Mouse (Mus musculus): ENCODE measurements around the gene Ndufab1. TPM values are rescaled to one million over a fixed set of nuclear protein-coding genes. Genes with fewer than 3 reads are reported as not detected.

Ndufab1 gene
- 681 and 682 TPM in 2 replicates for polyA plus RNA-seq (2014; fragmentation: Nextera tagmentation; extraction: Ambion mirVana)

DNA sequence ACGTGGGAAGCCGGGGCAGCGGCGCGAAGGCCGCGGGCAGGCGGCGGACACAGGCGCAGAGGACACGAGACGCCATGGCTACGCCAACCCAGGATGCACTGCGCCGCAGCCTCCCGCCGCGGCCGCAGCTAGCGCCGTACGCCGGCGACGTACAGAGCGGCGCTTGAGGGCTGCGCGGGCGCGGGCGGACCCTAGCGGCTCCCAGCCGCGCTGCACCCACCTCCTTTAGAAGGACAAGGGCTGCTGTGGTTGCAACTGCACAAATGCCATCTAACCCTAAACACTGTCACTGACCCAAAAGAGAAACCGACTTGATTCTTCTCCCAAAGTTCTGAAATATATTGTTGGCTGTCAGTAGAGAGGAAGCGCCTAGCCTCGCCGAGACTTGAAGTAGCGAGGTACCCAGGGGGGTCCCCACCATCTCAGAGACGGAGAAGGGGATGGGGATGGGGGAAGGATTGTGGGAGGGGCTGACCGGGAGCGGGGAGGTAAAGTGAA is at the start of gene Ndufab1:
Gene Ndufab1, minus strand, starts transcription at position 140 of the 498 bp plus-strand sequence.
- peak; percentile 93 for DNase-seq (ENCODE audit: low spot score)
- no peaks in the 10 kb centered on the region for H3K27me3 ChIP-seq (ENCODE audit: control insufficient read depth, insufficient read depth, low read length)
- peaks cover 19% of the 10 kb centered on the region for H3K36me3 ChIP-seq (replicated peaks; ENCODE audit: control insufficient read depth, insufficient read depth)
- ATAC-seq (ENCODE audit: low FRiP score) = peak; percentile 99
- peak within 1 kb of the TSS; percentile 60 for H3K4me3 ChIP-seq (replicated peaks; ENCODE audit: low read length)
- peak within 1 kb of the TSS; percentile 40 for H3K27ac ChIP-seq
- H3K4me1 ChIP-seq (replicated peaks; ENCODE audit: control insufficient read depth, insufficient read depth, low read length) = peaks cover 8% of the 10 kb centered on the region
- no peaks in the 10 kb centered on the region for H3K9me3 ChIP-seq (ENCODE audit: control insufficient read depth, low read length)
- H3K4me2 ChIP-seq (replicated peaks) = peak within 1 kb of the TSS; percentile 85
- peak within 1 kb of the TSS; percentile 85 for H3K9ac ChIP-seq
- under 1% methylated on average over 37 of the region's 43 CpGs for WGBS

- H3K36me3 ChIP-seq (replicated peaks; ENCODE audit: control insufficient read depth, insufficient read depth) = peaks cover 99% of the 10 kb centered on the region
- H3K4me2 ChIP-seq (replicated peaks) = no peak overlapping the region
These were observed 39.3 kb upstream of the Ndufab1 start for GRCm38 (mm10) chr7:122140991-122141390.

DNA sequence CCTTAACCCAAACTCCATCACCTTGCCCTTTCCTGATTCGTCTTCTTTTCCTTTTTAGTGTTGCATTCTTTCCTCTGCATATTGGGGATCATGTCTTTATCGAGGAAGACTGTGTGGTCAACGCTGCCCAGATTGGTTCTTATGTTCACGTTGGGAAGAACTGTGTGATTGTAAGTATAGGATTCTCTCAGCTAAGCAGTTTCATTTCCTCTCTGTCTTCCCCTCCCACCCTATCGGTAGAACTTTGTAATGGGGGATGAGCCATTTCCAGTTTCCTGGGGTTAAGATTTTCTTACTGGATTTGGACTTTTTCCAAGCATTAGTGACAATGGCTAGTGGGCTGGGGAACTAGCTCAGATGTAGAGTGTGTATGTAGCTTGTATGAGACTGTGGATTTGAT is 36.5 kb upstream of the Ndufab1 start:
- Histone ChIP-seq H3K9ac (no peak overlapping the region), H3K9me3 (ENCODE audit: control insufficient read depth, low read length) (no peaks in the 10 kb centered on the region), H3K4me3 (replicated peaks; ENCODE audit: low read length) (no peak overlapping the region), H3K27ac (no peak overlapping the region), H3K27me3 (ENCODE audit: control insufficient read depth, insufficient read depth, low read length) (no peaks in the 10 kb centered on the region), H3K36me3 (replicated peaks; ENCODE audit: control insufficient read depth, insufficient read depth) (peaks cover 90% of the 10 kb centered on the region), H3K4me1 (replicated peaks; ENCODE audit: control insufficient read depth, insufficient read depth, low read length) (peaks cover 6% of the 10 kb centered on the region; the same call in 1 of the 2 replicates), H3K4me2 (replicated peaks) (no peak overlapping the region)
- WGBS = 98% methylated on average over 5 of the region's 5 CpGs
- ATAC-seq (ENCODE audit: low FRiP score) (no peak), DNase-seq (ENCODE audit: low spot score) (no peak)

More at GRCm38 (mm10) chr7:122140991-122141390, 39.3 kb upstream of the Ndufab1 start:
- DNase-seq (ENCODE audit: low spot score) (no peak), ATAC-seq (ENCODE audit: low FRiP score) (no peak)
- no peak overlapping the region for H3K9ac ChIP-seq
- H3K27ac ChIP-seq = no peak overlapping the region
- no peaks in the 10 kb centered on the region for H3K27me3 ChIP-seq (ENCODE audit: control insufficient read depth, insufficient read depth, low read length)
- no peaks in the 10 kb centered on the region for H3K9me3 ChIP-seq (ENCODE audit: control insufficient read depth, low read length)
- H3K4me3 ChIP-seq (replicated peaks; ENCODE audit: low read length) = no peak overlapping the region
- H3K4me1 ChIP-seq (replicated peaks; ENCODE audit: control insufficient read depth, insufficient read depth, low read length) = no peaks in the 10 kb centered on the region

- H3K4me1 ChIP-seq (replicated peaks; ENCODE audit: control insufficient read depth, insufficient read depth, low read length) = peaks cover 6% of the 10 kb centered on the region
- H3K9ac ChIP-seq = no peak overlapping the region
- no peak overlapping the region for H3K4me2 ChIP-seq (replicated peaks)
- peaks cover 79% of the 10 kb centered on the region for H3K36me3 ChIP-seq (replicated peaks; ENCODE audit: control insufficient read depth, insufficient read depth)
- no peaks in the 10 kb centered on the region for H3K9me3 ChIP-seq (ENCODE audit: control insufficient read depth, low read length)
- DNase-seq (ENCODE audit: low spot score) (no peak), ATAC-seq (ENCODE audit: low FRiP score) (no peak)
- H3K27ac ChIP-seq = no peak overlapping the region
- no peaks in the 10 kb centered on the region for H3K27me3 ChIP-seq (ENCODE audit: control insufficient read depth, insufficient read depth, low read length)
- H3K4me3 ChIP-seq (replicated peaks; ENCODE audit: low read length) = no peak overlapping the region
These were observed 35.4 kb upstream of the Ndufab1 start for GRCm38 (mm10) chr7:122137071-122137470.

DNA sequence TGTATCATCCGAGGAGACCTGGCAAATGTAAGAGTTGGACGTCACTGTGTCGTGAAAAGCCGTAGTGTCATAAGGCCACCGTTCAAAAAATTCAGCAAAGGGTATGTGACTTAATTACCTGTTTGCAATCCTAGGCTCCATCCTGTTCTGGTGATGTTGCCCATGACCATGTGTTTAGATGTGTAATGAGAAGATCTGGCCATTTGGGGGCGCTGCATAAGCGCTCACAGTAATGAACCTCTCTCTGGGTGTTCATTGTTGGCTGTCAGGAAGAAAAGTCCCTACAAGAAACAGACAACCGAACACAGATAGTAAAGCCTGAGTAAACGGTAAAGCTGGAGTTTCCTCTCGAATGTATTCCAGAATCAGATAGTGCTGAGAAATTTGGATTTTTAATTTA is 33.4 kb upstream of the Ndufab1 start:
- Histone ChIP-seq H3K4me2 (replicated peaks) (no peak overlapping the region), H3K36me3 (replicated peaks; ENCODE audit: control insufficient read depth, insufficient read depth) (peaks cover 59% of the 10 kb centered on the region), H3K9ac (no peak overlapping the region), H3K4me3 (replicated peaks; ENCODE audit: low read length) (no peak overlapping the region), H3K27ac (no peak overlapping the region), H3K27me3 (ENCODE audit: control insufficient read depth, insufficient read depth, low read length) (no peaks in the 10 kb centered on the region), H3K4me1 (replicated peaks; ENCODE audit: control insufficient read depth, insufficient read depth, low read length) (peaks cover 6% of the 10 kb centered on the region), H3K9me3 (ENCODE audit: control insufficient read depth, low read length) (no peaks in the 10 kb centered on the region)
- no peak for ATAC-seq (ENCODE audit: low FRiP score)
- 75% methylated on average over 10 of the region's 10 CpGs for WGBS
- DNase-seq (ENCODE audit: low spot score) = no peak

- peak overlapping the region; percentile 80 for H3K4me2 ChIP-seq (replicated peaks)
- peaks cover 43% of the 10 kb centered on the region for H3K36me3 ChIP-seq (replicated peaks; ENCODE audit: control insufficient read depth, insufficient read depth)
- DNase-seq (ENCODE audit: low spot score) (no peak), ATAC-seq (ENCODE audit: low FRiP score) (no peak)
- peak overlapping the region; percentile 87 for H3K9ac ChIP-seq
- no peaks in the 10 kb centered on the region for H3K9me3 ChIP-seq (ENCODE audit: control insufficient read depth, low read length)
- H3K4me1 ChIP-seq (replicated peaks; ENCODE audit: control insufficient read depth, insufficient read depth, low read length) = peaks cover 6% of the 10 kb centered on the region
- H3K27me3 ChIP-seq (ENCODE audit: control insufficient read depth, insufficient read depth, low read length) = no peaks in the 10 kb centered on the region
- WGBS = 22% methylated on average over 8 of the region's 8 CpGs
- peak overlapping the region; percentile 53; the same call in 1 of the 2 replicates for H3K27ac ChIP-seq
- H3K4me3 ChIP-seq (replicated peaks; ENCODE audit: low read length) = peak overlapping the region; percentile 73
These were observed 31.6 kb upstream of the Ndufab1 start for GRCm38 (mm10) chr7:122133338-122133625.

- peak within 1 kb of the TSS; percentile 85 for H3K4me2 ChIP-seq (replicated peaks)
- H3K9me3 ChIP-seq (ENCODE audit: control insufficient read depth, low read length) = no peaks in the 10 kb centered on the region
- H3K9ac ChIP-seq = peak within 1 kb of the TSS; percentile 87
- peak within 1 kb of the TSS; percentile 53; the same call in 1 of the 2 replicates for H3K27ac ChIP-seq
- ATAC-seq (ENCODE audit: low FRiP score) = peak; percentile 96
- WGBS = 0% methylated on average over 54 of the region's 54 CpGs
- H3K4me1 ChIP-seq (replicated peaks; ENCODE audit: control insufficient read depth, insufficient read depth, low read length) = peaks cover 6% of the 10 kb centered on the region
- H3K27me3 ChIP-seq (ENCODE audit: control insufficient read depth, insufficient read depth, low read length) = no peaks in the 10 kb centered on the region
- H3K36me3 ChIP-seq (replicated peaks; ENCODE audit: control insufficient read depth, insufficient read depth) = peaks cover 43% of the 10 kb centered on the region
- peak; percentile 99 for DNase-seq (ENCODE audit: low spot score)
- peak within 1 kb of the TSS; percentile 73 for H3K4me3 ChIP-seq (replicated peaks; ENCODE audit: low read length)
These were observed 31.0 kb upstream of the Ndufab1 start, which contains the start of the genes Palb2 and Dctn5 for GRCm38 (mm10) chr7:122132497-122133337. Gene Palb2, minus strand, starts transcription at chr7:122132985. Gene Dctn5, plus strand, starts transcription at chr7:122133041.

- H3K9ac ChIP-seq = no peak overlapping the region
- no peaks in the 10 kb centered on the region for H3K27me3 ChIP-seq (ENCODE audit: control insufficient read depth, insufficient read depth, low read length)
- ATAC-seq (ENCODE audit: low FRiP score) = no peak
- H3K4me2 ChIP-seq (replicated peaks) = peak overlapping the region; percentile 85
- no peak for DNase-seq (ENCODE audit: low spot score)
- H3K9me3 ChIP-seq (ENCODE audit: control insufficient read depth, low read length) = no peaks in the 10 kb centered on the region
- H3K4me1 ChIP-seq (replicated peaks; ENCODE audit: control insufficient read depth, insufficient read depth, low read length) = peaks cover 6% of the 10 kb centered on the region
- H3K36me3 ChIP-seq (replicated peaks; ENCODE audit: control insufficient read depth, insufficient read depth) = peaks cover 40% of the 10 kb centered on the region
- H3K27ac ChIP-seq = no peak overlapping the region
- H3K4me3 ChIP-seq (replicated peaks; ENCODE audit: low read length) = peak overlapping the region; percentile 73
These were observed 30.1 kb upstream of the Ndufab1 start for GRCm38 (mm10) chr7:122131834-122132233.

DNA sequence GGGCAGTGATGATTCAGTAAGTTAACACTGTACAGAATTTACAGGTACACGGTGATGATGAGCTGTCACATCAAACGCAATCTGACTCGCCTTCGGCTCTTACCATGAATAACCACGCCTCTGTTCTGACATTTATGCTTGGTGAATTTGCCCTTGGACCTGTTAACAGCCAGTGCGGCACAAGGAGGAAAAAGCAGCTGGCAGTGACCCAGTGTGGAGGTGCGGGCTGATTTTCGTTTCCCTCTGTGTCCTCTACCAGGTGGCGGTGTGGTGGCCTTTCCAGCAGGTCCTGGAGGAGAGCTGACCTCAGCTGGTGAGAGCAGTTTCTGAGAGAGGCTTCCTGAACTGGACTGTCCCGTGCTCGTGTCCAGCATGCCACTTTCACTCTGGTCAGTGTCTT is 25.3 kb upstream of the Ndufab1 start:
- no peak overlapping the region for H3K27ac ChIP-seq
- H3K27me3 ChIP-seq (ENCODE audit: control insufficient read depth, insufficient read depth, low read length) = no peaks in the 10 kb centered on the region
- 96% methylated on average over 11 of the region's 11 CpGs for WGBS
- no peak overlapping the region for H3K4me3 ChIP-seq (replicated peaks; ENCODE audit: low read length)
- H3K4me2 ChIP-seq (replicated peaks) = no peak overlapping the region
- no peak for DNase-seq (ENCODE audit: low spot score)
- peaks cover 39% of the 10 kb centered on the region for H3K36me3 ChIP-seq (replicated peaks; ENCODE audit: control insufficient read depth, insufficient read depth)
- no peaks in the 10 kb centered on the region for H3K4me1 ChIP-seq (replicated peaks; ENCODE audit: control insufficient read depth, insufficient read depth, low read length)
- ATAC-seq (ENCODE audit: low FRiP score) = no peak
- H3K9me3 ChIP-seq (ENCODE audit: control insufficient read depth, low read length) = no peaks in the 10 kb centered on the region
- no peak overlapping the region for H3K9ac ChIP-seq

Data from hindbrain, embryonic 14.5 days (tissue).